Mouse (Mus musculus) lung, adult 2 months (tissue): ENCODE measurements around the gene Ifnl3. TPM values are rescaled to one million over a fixed set of nuclear protein-coding genes. Genes with fewer than 3 reads are reported as not detected.
"Not testable (repeated sequence)": the region's sequence is repeated elsewhere in the genome, so short reads cannot be mapped to it uniquely, and the experiment has no call there.

Experiments
- DNase-seq: peaks from one replicate; pipeline ENCODE4 v3.0.0; 2022
- H3K4me1 ChIP-seq: fragments of 200-500 bp; 2 replicates; pipeline ENCODE4 v1.6.1; 2011; ENCODE audit warnings: low read length; ENCODE audit not compliant: control insufficient read depth, insufficient read depth
- H3K4me3 ChIP-seq: fragments of 200-500 bp; replicated peaks from 2 replicates; pipeline ENCODE3; 2011; ENCODE audit warnings: low read depth, mild to moderate bottlenecking, control low read depth, low read length; ENCODE audit errors: extremely low read depth
- CTCF ChIP-seq: fragments of 200-500 bp; IDR thresholded peaks from 2 replicates; pipeline ENCODE4 v1.5.1; 2011; ENCODE audit warnings: mild to moderate bottlenecking, low read length, control low read depth; ENCODE audit not compliant: insufficient read depth
- POLR2A ChIP-seq: fragments of 200-500 bp; IDR thresholded peaks from 2 replicates; pipeline ENCODE4 v1.6.1; 2011; ENCODE audit warnings: low read depth, mild to moderate bottlenecking, control low read depth, low read length, borderline replicate concordance; ENCODE audit errors: extremely low read depth
- WGBS: fragments of 180-500 bp; shearing (Covaris S2); methylation state at CpG from one replicate; pipeline ENCODE4 v1.1.7; 2018; 5-methylcytosine and 5-hydroxymethylcytosine counted together
- polyA plus RNA-seq: library from polyadenylated mRNA; depleted of rRNA; stranded (reverse); fragments of >200 nt; gene quantifications from 2 replicates; pipeline ENCODE4 v1.2.3, GENCODE M21; 2012; rRNA removed

Gene Ifnl3
- not detected in 2 replicates for polyA plus RNA-seq

GRCm38 (mm10) chr7:28522536-28522935 is at the start of gene Ifnl3:
TSS of gene Ifnl3 (plus strand) at chr7:28522836.
- not testable (repeated sequence) for H3K4me3 ChIP-seq, DNase-seq, H3K4me1 ChIP-seq
- WGBS, result 69% methylated on average over 5 of the region's 6 CpGs

- no peak for TF ChIP-seq CTCF
- TF ChIP-seq POLR2A, result no peak
- WGBS, result 82% methylated on average over 6 of the region's 6 CpGs
- no peaks in the 10 kb centered on the region for H3K4me1 ChIP-seq
- no peak for DNase-seq
- no peak overlapping the region for H3K4me3 ChIP-seq
Measured at GRCm38 (mm10) chr7:28476191-28476590, 46.4 kb upstream of the Ifnl3 start.

- DNase-seq, result no peak
- TF ChIP-seq POLR2A, result no peak
- WGBS, result 86% methylated on average over 5 of the region's 5 CpGs
- Histone ChIP-seq H3K4me1 (no peaks in the 10 kb centered on the region), H3K4me3 (no peak overlapping the region)
Measured at GRCm38 (mm10) chr7:28477363-28477762, 45.3 kb upstream of the Ifnl3 start.

- H3K4me3 ChIP-seq, result no peak overlapping the region
- WGBS, result 5% methylated on average over 8 of the region's 8 CpGs
- DNase-seq, result no peak
- TF ChIP-seq POLR2A (no peak), CTCF (no peak)
- no peaks in the 10 kb centered on the region for H3K4me1 ChIP-seq
Measured at GRCm38 (mm10) chr7:28478854-28479253, 43.8 kb upstream of the Ifnl3 start.

GRCm38 (mm10) chr7:28482854-28483253 is 39.8 kb upstream of the Ifnl3 start:
- no peak for TF ChIP-seq POLR2A
- TF ChIP-seq CTCF, result no peak
- no peak for DNase-seq
- no peaks in the 10 kb centered on the region for H3K4me1 ChIP-seq
- 77% methylated on average over 11 of the region's 11 CpGs for WGBS
- no peak overlapping the region for H3K4me3 ChIP-seq

GRCm38 (mm10) chr7:28484192-28484591 is 38.4 kb upstream of the Ifnl3 start:
- TF ChIP-seq CTCF (no peak), POLR2A (no peak)
- no peak overlapping the region for H3K4me3 ChIP-seq
- H3K4me1 ChIP-seq, result no peaks in the 10 kb centered on the region
- DNase-seq, result no peak
- 40% methylated on average over 4 of the region's 4 CpGs for WGBS

GRCm38 (mm10) chr7:28488030-28488491 is 34.6 kb upstream of the Ifnl3 start:
- 4% methylated on average over 16 of the region's 16 CpGs for WGBS
- Histone ChIP-seq H3K4me1 (no peaks in the 10 kb centered on the region), H3K4me3 (no peak overlapping the region)
- DNase-seq, result peak; percentile 33
- TF ChIP-seq CTCF (no peak), POLR2A (no peak)

- WGBS, result 6% methylated on average over 10 of the region's 10 CpGs
- no peaks in the 10 kb centered on the region for H3K4me1 ChIP-seq
- peak; percentile 53 for DNase-seq
- H3K4me3 ChIP-seq, result no peak overlapping the region
- TF ChIP-seq POLR2A (no peak), CTCF (peak; percentile 64)
Measured at GRCm38 (mm10) chr7:28490410-28490809, 32.2 kb upstream of the Ifnl3 start.

GRCm38 (mm10) chr7:28490903-28491302 is 31.7 kb upstream of the Ifnl3 start:
- Histone ChIP-seq H3K4me3 (no peak overlapping the region), H3K4me1 (no peaks in the 10 kb centered on the region)
- 38% methylated on average over 14 of the region's 14 CpGs for WGBS
- TF ChIP-seq CTCF (no peak), POLR2A (no peak)
- DNase-seq, result no peak

GRCm38 (mm10) chr7:28492310-28492709 is 30.3 kb upstream of the Ifnl3 start:
- WGBS, result 90% methylated on average over 8 of the region's 8 CpGs
- Histone ChIP-seq H3K4me1 (no peaks in the 10 kb centered on the region), H3K4me3 (no peak overlapping the region)
- no peak for TF ChIP-seq POLR2A
- TF ChIP-seq CTCF, result no peak
- no peak for DNase-seq

- WGBS, result 56% methylated on average over 11 of the region's 11 CpGs
- no peak overlapping the region for H3K4me3 ChIP-seq
- no peak for DNase-seq
- H3K4me1 ChIP-seq, result no peaks in the 10 kb centered on the region
- TF ChIP-seq CTCF (no peak), POLR2A (no peak)
Measured at GRCm38 (mm10) chr7:28495426-28495825, 27.2 kb upstream of the Ifnl3 start.
